Mouse (Mus musculus) embryonic fibroblast, embryonic 13.5 days (primary cell): Measurements from ENCODE around the gene Frg2f1. TPM values are rescaled to one million over a fixed set of nuclear protein-coding genes. Genes with fewer than 3 reads are reported as not detected.
A peak's percentile ranks its signal among the peaks of the same experiment; 100 is the strongest.

Experiments
- H3K27ac ChIP-seq: 2 replicates; pipeline ENCODE4 v1.5.1; 2012; ENCODE audit warnings: low read length, control low read depth, inconsistent platforms; ENCODE audit not compliant: insufficient read depth
- H3K4me1 ChIP-seq: 2 replicates; pipeline ENCODE4 v1.6.1; 2011; ENCODE audit warnings: low read length; ENCODE audit not compliant: control insufficient read depth, insufficient read depth
- H3K4me3 ChIP-seq: 2 replicates; pipeline ENCODE4 v1.5.1; 2011; ENCODE audit warnings: mild to moderate bottlenecking, control low read depth, low read length; ENCODE audit not compliant: insufficient read depth
- CTCF ChIP-seq: IDR thresholded peaks from 2 replicates; pipeline ENCODE4 v1.5.1; 2011; ENCODE audit warnings: mild to moderate bottlenecking, control low read depth, low read length, moderate library complexity, borderline replicate concordance; ENCODE audit not compliant: insufficient read depth
- POLR2A ChIP-seq: IDR thresholded peaks from 2 replicates; pipeline ENCODE4 v1.6.1; 2011; ENCODE audit warnings: low read depth, mild to moderate bottlenecking, control low read depth, low read length, moderate library complexity
- polyA plus RNA-seq: library from polyadenylated mRNA; stranded (reverse); fragments of >200 nt; gene quantifications from 2 replicates; pipeline ENCODE4 v1.2.4, GENCODE M21; 2011; ENCODE audit warnings: low read depth; ENCODE audit not compliant: missing spikeins, insufficient read length

Frg2f1 gene
- 3.5 and 4.9 TPM in 2 replicates for polyA plus RNA-seq

DNA sequence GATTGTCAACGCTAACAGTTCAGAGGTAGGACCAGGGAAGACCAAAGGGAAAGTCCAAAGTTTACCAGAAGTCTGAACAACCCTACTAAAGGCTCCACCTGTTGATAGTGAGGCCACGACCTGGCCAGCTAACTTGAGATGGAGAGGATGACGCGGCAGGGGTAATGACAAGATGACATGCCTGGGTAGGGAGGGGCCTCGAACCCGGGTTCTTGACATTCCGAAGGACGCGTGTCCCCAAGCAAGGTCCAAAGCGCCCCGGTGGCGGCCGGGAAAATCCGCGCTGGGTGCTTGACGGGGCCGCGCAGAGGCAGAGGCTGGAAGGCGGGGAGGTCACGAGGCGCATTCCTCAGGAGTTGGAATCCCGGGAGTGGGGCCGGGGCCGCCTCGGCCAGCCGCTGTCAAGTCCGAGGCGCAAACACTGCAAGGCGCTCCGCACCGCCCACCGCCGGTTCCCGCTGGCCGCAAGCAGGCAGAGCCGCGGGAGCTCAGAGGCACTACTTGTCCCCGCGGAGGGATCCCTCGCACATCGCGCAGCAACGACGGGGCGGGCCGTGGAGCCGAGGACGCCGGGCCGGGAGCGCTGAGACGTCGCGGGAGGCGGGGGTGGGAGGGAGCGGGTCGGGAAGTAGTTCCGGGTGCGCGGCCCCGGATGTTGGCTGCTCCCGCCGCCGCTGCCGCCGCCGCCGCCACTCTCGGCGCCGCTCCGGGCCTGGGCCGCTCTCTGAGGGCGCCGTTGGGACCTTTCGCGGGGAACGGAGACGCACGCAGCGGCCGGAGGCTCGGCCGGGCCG lies at the start of gene Frg2f1:
Frg2f1 (minus strand) TSS at position 499 of the 794 bp plus-strand sequence.
- H3K4me3 ChIP-seq = peak within 1 kb of the TSS; percentile 67
- H3K4me1 ChIP-seq = peaks cover 3% of the 10 kb centered on the region; the same call in 1 of the 2 replicates
- TF ChIP-seq POLR2A (peak; percentile 62), CTCF (no peak)
- H3K27ac ChIP-seq = peak within 1 kb of the TSS; percentile 85

DNA sequence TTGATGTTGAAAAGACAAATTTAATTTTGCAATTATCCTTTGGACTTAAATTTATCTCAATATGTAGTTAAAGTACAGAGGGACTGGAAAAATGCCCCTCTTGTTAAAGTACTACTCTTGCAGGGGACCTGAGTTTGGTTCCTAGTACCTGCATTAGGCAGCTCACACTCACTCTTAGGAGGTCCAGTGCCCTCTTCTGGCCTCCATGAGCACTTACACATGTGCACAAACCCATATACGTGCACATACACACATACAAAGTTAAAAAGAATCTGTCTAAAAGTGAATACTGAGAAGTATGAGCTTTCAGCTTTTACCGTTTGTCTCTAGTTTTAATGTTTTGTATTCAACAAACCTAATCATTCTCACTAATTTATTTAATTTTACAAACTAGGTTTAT lies 48.7 kb upstream of the Frg2f1 start:
- no peaks in the 10 kb centered on the region; the same call in 1 of the 2 replicates for H3K4me1 ChIP-seq
- no peak for TF ChIP-seq POLR2A
- no peak for TF ChIP-seq CTCF
- no peak overlapping the region for H3K4me3 ChIP-seq
- no peak overlapping the region for H3K27ac ChIP-seq

DNA sequence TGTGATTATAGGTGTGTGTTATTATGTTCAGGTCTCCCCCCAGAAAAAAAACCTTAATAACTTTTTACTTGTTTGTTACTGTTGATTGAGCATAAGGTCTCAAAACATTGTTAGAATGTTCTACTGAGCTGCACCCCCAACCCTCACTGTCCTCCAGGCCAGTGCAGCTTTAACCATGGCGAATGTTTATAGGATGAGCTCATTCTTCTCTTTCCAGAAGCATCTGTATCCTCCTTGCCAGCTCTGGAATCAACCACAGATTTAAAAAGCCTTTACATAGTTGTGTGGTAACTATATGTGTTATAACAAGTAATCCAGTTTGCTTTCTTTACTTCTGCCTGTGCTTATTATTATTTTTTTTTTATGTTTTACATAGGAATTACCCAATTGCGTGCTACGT lies 36.1 kb upstream of the Frg2f1 start:
- peak overlapping the region; percentile 58; the same call in 1 of the 2 replicates for H3K27ac ChIP-seq
- no peaks in the 10 kb centered on the region for H3K4me1 ChIP-seq
- no peak for TF ChIP-seq CTCF
- no peak overlapping the region for H3K4me3 ChIP-seq

DNA sequence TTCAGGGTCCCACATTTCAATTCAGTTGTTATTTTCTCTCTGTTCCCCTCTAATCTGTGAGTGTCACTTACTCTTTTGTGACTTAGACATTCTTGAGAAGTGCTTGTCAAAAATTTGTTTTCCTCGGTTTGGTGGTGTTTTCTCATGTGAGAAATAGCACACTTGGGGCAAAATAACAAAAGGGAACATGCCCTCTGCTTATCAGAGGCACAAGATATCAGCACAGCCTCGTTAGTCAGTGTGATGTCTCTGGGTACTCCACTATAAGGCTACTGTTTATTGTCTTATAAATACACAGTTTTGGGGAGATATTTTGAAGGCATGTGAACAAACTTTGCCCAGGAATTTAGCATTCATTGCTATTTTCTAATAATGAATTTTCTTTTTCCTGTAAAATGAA lies 35.2 kb upstream of the Frg2f1 start:
- no peak overlapping the region for H3K27ac ChIP-seq
- H3K4me3 ChIP-seq = no peak overlapping the region
- TF ChIP-seq POLR2A (no peak), CTCF (no peak)

DNA sequence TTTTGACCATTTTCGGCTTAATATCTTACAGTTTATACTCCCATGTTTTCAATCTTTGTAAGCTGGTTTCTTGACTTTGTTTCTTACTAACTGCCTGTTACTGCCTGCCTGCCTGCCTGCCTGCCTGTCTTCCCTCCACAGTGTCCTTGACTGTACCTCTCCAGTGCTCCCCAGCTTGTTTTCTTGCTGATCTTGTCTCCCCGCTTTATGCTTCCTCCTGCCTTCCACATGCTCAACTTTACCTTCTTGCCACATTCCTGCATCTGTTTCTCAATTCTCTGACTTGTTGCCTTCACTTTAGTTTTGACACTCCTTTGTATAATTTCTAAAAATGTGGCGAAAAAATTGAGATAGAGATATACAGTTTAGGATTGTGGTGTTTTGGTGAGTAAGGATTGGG lies 33.4 kb upstream of the Frg2f1 start:
- TF ChIP-seq POLR2A = no peak
- TF ChIP-seq CTCF = no peak
- Histone ChIP-seq H3K27ac (no peak overlapping the region), H3K4me1 (no peaks in the 10 kb centered on the region), H3K4me3 (no peak overlapping the region)

More for the DNA sequence above, 35.2 kb upstream of the Frg2f1 start:
- no peaks in the 10 kb centered on the region for H3K4me1 ChIP-seq

DNA sequence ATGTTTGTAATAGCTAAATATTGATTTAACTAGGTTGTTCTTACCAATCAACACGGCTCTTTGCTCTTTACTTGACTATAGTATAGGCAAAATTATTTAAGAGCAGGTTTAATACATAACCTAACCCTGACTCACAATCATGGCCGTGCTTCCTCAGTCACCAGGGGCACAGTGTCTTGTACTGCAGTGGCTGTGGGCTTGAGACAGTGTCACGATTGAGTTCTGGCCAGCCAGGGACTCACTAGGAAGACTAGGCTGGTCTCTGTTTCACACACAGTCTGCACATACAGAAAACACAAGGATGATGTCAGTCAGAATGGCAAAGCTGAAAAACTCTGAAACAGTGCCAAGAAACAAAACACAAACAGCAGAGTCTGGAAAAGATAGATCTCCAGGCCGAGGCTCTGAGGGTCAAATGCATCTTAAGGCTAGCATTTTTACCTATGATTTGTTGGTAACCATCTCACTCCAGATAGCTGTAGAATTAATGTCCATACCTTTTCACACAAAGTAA lies 27.1 kb upstream of the Frg2f1 start:
- no peak overlapping the region for H3K27ac ChIP-seq
- no peak for TF ChIP-seq POLR2A
- TF ChIP-seq CTCF = no peak
- H3K4me3 ChIP-seq = no peak overlapping the region
- 0 out of 2 replicates have a peak, but pooled peaks cover 3% of the 10 kb centered on the region for H3K4me1 ChIP-seq

DNA sequence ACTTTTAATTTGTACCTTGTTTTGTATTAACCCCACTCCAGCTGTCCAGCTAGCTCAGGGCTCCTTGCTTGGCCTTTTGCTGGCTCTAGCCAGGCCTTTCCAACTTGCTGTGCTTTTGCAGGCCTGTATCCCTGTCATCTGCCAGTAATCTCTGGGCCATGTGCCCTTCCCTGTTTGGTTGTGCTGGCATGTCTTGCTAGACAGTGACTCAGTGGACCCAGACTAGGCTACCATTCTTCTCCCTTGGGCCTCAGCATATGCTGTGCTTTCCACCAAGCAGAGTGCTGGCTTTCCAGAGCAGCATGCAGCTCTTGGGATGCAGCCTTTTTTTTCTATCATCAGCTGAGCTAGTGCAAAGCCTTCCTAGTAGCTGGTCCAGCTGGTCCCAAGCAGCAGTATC lies 23.8 kb upstream of the Frg2f1 start:
- TF ChIP-seq CTCF (no peak), POLR2A (no peak)
- H3K27ac ChIP-seq = no peak overlapping the region
- 0 out of 2 replicates have a peak, but pooled peaks cover 3% of the 10 kb centered on the region for H3K4me1 ChIP-seq
- no peak overlapping the region for H3K4me3 ChIP-seq

DNA sequence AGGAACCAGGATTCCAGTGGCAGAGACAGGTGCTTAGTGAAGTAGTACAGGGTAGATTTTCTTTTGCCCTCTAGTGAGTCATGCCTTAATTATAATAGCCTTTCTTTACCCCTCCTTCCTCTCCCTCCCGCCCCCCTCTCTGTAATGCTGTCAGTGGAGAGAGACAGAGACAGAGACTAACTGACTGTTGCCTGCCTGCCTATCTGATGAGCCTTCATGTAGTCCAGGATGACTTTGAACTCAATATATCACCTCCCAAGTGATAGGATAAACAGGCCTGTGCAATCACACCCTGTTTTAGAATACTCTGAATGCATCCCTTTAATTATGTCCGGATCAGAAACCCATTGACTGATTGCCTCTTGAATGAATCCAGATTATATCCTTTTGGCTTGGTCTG lies 16.1 kb upstream of the Frg2f1 start:
- no peak overlapping the region for H3K27ac ChIP-seq
- H3K4me3 ChIP-seq = no peak overlapping the region
- no peaks in the 10 kb centered on the region; the same call in 1 of the 2 replicates for H3K4me1 ChIP-seq
- TF ChIP-seq CTCF (no peak), POLR2A (no peak)

DNA sequence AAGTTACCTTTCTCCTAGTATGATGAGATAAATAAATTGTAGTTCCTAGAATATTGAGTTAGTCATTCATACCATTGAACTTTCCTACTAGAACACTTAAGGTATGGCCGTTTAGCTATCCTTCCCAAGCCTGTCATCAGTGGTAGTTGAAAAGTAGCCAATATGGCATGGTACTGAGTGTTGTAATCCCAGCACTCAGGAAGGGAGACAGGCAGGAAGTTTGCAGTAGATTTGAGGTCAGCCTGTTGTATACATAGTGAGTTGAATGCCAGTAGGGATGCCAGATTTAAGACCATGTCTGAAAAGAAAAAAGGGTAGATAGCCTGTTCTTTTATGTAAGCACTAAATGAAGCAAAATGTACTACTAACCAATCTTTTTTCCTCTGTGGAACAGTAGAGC lies 11.5 kb upstream of the Frg2f1 start:
- Histone ChIP-seq H3K27ac (no peak overlapping the region), H3K4me3 (no peak overlapping the region), H3K4me1 (no peaks in the 10 kb centered on the region; the same call in 1 of the 2 replicates)
- TF ChIP-seq CTCF (no peak), POLR2A (no peak)

DNA sequence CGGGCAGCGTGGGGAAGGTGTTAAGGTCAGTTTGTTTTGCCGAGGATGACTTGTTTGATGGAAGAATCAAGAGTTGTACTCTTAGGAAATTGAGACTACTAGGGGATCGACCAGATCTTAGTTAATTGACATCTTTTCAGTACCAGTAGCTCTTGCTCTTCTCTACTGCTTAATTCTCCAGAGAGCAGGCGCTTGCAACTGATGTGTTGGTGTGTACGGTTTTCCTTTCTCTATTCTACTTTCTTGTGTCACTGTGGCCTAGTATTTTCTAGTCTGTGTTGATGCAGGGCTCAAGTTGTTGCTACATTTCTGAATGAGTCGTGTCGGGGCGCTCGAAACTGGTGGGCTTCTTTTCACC lies 1.2 kb upstream of the Frg2f1 start:
- Histone ChIP-seq H3K4me3 (peak overlapping the region; percentile 67), H3K27ac (peak overlapping the region; percentile 10; the same call in 1 of the 2 replicates), H3K4me1 (no peaks in the 10 kb centered on the region; the same call in 1 of the 2 replicates)
- no peak for TF ChIP-seq CTCF
- no peak for TF ChIP-seq POLR2A
